Mouse (Mus musculus): Measurements from ENCODE around the gene Fes. TPM values are rescaled to one million over a fixed set of nuclear protein-coding genes. Genes with fewer than 3 reads are reported as not detected.

Gene Fes
- polyA plus RNA-seq, 1 experiment from 2014 or later = 3.2 TPM

Other genes with a start within 250 kb of the Fes start
- 19.8 and 21.9 TPM in 2 replicates for gene Sema4b, start 201.1 kb downstream of the Fes start, polyA plus RNA-seq (2014; fragmentation: Nextera tagmentation; extraction: Ambion mirVana)
- 24.2 and 26.7 TPM in 2 replicates for gene Cib1, start 155.1 kb downstream of the Fes start, polyA plus RNA-seq (2014; fragmentation: Nextera tagmentation; extraction: Ambion mirVana)
- gene Gdpgp1, start 155.1 kb downstream of the Fes start, polyA plus RNA-seq (2014; fragmentation: Nextera tagmentation; extraction: Ambion mirVana) = 4.0 TPM in 2 replicates
- gene Ttll13, start 141.6 kb downstream of the Fes start, polyA plus RNA-seq (2014; fragmentation: Nextera tagmentation; extraction: Ambion mirVana) = 1.2 and 2.2 TPM in 2 replicates
- 67.3 and 70.8 TPM in 2 replicates for gene Ngrn, start 126.7 kb downstream of the Fes start, polyA plus RNA-seq (2014; fragmentation: Nextera tagmentation; extraction: Ambion mirVana)
- gene Vps33b, start 118.3 kb downstream of the Fes start, polyA plus RNA-seq (2014; fragmentation: Nextera tagmentation; extraction: Ambion mirVana) = 18.8 and 21.9 TPM in 2 replicates
- gene Prc1, start 93.5 kb downstream of the Fes start, polyA plus RNA-seq (2014; fragmentation: Nextera tagmentation; extraction: Ambion mirVana) = 25.4 and 47.7 TPM in 2 replicates
- gene Rccd1, start 63.5 kb downstream of the Fes start, polyA plus RNA-seq (2014; fragmentation: Nextera tagmentation; extraction: Ambion mirVana) = 14.6 and 16.5 TPM in 2 replicates
- 42.7 and 43.7 TPM in 2 replicates for gene Unc45a, start 46.9 kb downstream of the Fes start, polyA plus RNA-seq (2014; fragmentation: Nextera tagmentation; extraction: Ambion mirVana)
- 28.7 and 34.8 TPM in 2 replicates for gene Hddc3, start 44.8 kb downstream of the Fes start, polyA plus RNA-seq (2014; fragmentation: Nextera tagmentation; extraction: Ambion mirVana)
- 18.1 and 19.5 TPM in 2 replicates for gene Man2a2, start 16.6 kb downstream of the Fes start, polyA plus RNA-seq (2014; fragmentation: Nextera tagmentation; extraction: Ambion mirVana)
- gene Furin, start 17.5 kb upstream of the Fes start, polyA plus RNA-seq (2014; fragmentation: Nextera tagmentation; extraction: Ambion mirVana) = 4.6 and 4.9 TPM in 2 replicates
- gene Blm, start 147.2 kb upstream of the Fes start, polyA plus RNA-seq (2014; fragmentation: Nextera tagmentation; extraction: Ambion mirVana) = 7.5 and 12.9 TPM in 2 replicates

All from midbrain, embryonic 14.5 days (tissue).